ENCODE assay signal across 32 mouse cellular contexts in genomic region chr5:38334582-38334981, GRCm38 (mm10). TPM values are rescaled to one million over a fixed set of nuclear protein-coding genes. Genes with fewer than 3 reads are reported as not detected.
DNase-seq lines count a peak whose midpoint lies in the region; ATAC-seq and TF ChIP-seq lines count a peak whose summit lies in the region.
"Had no signal": no experiment of that assay in that cellular context is flagged by ENCODE, and none has a peak within 500 bp of the region (broad histone marks: within the 10 kb centered on the region; RNA-seq: fewer than 3 reads in every experiment).

No protein-coding gene starts in this region.

- ATAC-seq in hindbrain, postnatal 0 days = no peak
- no peak for ATAC-seq in hindbrain, embryonic 11.5 days (ENCODE audit: low FRiP score)
- ATAC-seq in lung, postnatal 0 days = no peak
- no peak for ATAC-seq in Patski
- no peak for ATAC-seq in activated CD4-positive, CD25-positive, alpha-beta regulatory T cell, adult 4 months
- ATAC-seq: forebrain, embryonic 13.5 days had no signal

- H3K4me3 ChIP-seq in hindbrain, postnatal 0 days (ENCODE audit: low read length) = no peak overlapping the region
- H3K4me3 ChIP-seq in hindbrain, embryonic 11.5 days (ENCODE audit: low read depth, low read length) = no peak overlapping the region
- H3K4me3 ChIP-seq in lung, postnatal 0 days (ENCODE audit: low read depth, low read length) = no peak overlapping the region
- H3K4me3 ChIP-seq: forebrain, embryonic 13.5 days; heart, embryonic 13.5 days; limb, embryonic 15.5 days; lung, embryonic 15.5 days; midbrain, embryonic 10.5 days had no signal

- H3K27me3 ChIP-seq in hindbrain, postnatal 0 days (ENCODE audit: insufficient read depth, low read length) = no peaks in the 10 kb centered on the region
- no peaks in the 10 kb centered on the region for H3K27me3 ChIP-seq in hindbrain, embryonic 11.5 days (ENCODE audit: control insufficient read depth, insufficient read depth, low read length)
- no peaks in the 10 kb centered on the region for H3K27me3 ChIP-seq in lung, postnatal 0 days (replicated peaks; ENCODE audit: insufficient read depth, low read length)
- H3K27me3 ChIP-seq in Patski = peaks cover 8% of the 10 kb centered on the region
- H3K27me3 ChIP-seq: forebrain, embryonic 13.5 days; limb, embryonic 15.5 days; lung, embryonic 15.5 days had no signal

- DNase-seq in hindbrain, postnatal 0 days (ENCODE audit: low spot score) = no peak
- no peak for DNase-seq in hindbrain, embryonic 11.5 days (ENCODE audit: low spot score)
- no peak for DNase-seq in lung, postnatal 0 days (ENCODE audit: low spot score)
- DNase-seq in lung, postnatal 25 days (ENCODE audit: low spot score) = no peak
- no peak for DNase-seq in Patski (ENCODE audit: low read depth, low spot score)
- no peak for DNase-seq in right cerebral cortex, postnatal 25 days
- DNase-seq: adrenal gland, postnatal 36 days; cerebellum, adult 2 months; cerebellum, postnatal 36 days; gastrocnemius, postnatal 10 days; heart, adult 11 months; kidney, postnatal 36 days; left cerebral cortex, postnatal 4 days; right cerebral cortex, postnatal 14 days; spleen, adult 18-20 months had no signal

- TF ChIP-seq CTCF in hindbrain, postnatal 0 days (IDR thresholded peaks at IDR 0.05; ENCODE audit: low read depth) = peak; percentile 26; the same call in 1 of the 2 replicates
- peak; percentile 26 for TF ChIP-seq CTCF in lung, postnatal 0 days (IDR thresholded peaks at IDR 0.05)
- peak; percentile 44 for TF ChIP-seq CTCF in Patski (IDR thresholded peaks at IDR 0.05)

- no peak overlapping the region for H3K4me2 ChIP-seq in hindbrain, postnatal 0 days (ENCODE audit: low read depth, low read length)
- no peak overlapping the region for H3K4me2 ChIP-seq in hindbrain, embryonic 11.5 days (replicated peaks; ENCODE audit: low read depth, low read length)
- H3K4me2 ChIP-seq in lung, postnatal 0 days (replicated peaks; ENCODE audit: low read depth, low read length) = no peak overlapping the region
- H3K4me2 ChIP-seq: forebrain, embryonic 13.5 days; heart, embryonic 13.5 days; hindbrain, embryonic 14.5 days; limb, embryonic 15.5 days; lung, embryonic 15.5 days had no signal

- POLR2A ChIA-PET in Patski (lab: Charles Lee) = interaction anchor here (0.7 kb wide), 1 partner anchor 16 kb away, joined by 3 read pairs; no protein-coding TSS in a partner anchor

- no peak overlapping the region for H3K9ac ChIP-seq in hindbrain, postnatal 0 days (replicated peaks; ENCODE audit: low read length)
- H3K9ac ChIP-seq in hindbrain, embryonic 11.5 days (ENCODE audit: low read depth, low read length) = no peak overlapping the region
- H3K9ac ChIP-seq in lung, postnatal 0 days (replicated peaks; ENCODE audit: low read depth) = no peak overlapping the region
- H3K9ac ChIP-seq: forebrain, embryonic 13.5 days; heart, embryonic 13.5 days; hindbrain, embryonic 14.5 days; limb, embryonic 15.5 days; liver, embryonic 14.5 days; lung, embryonic 15.5 days had no signal

- no peaks in the 10 kb centered on the region for H3K9me3 ChIP-seq in hindbrain, postnatal 0 days (ENCODE audit: low read length)
- no peaks in the 10 kb centered on the region for H3K9me3 ChIP-seq in hindbrain, embryonic 11.5 days (ENCODE audit: control insufficient read depth, low read length)
- H3K9me3 ChIP-seq in lung, postnatal 0 days (ENCODE audit: low read length) = no peaks in the 10 kb centered on the region
- H3K9me3 ChIP-seq: forebrain, embryonic 13.5 days; heart, embryonic 13.5 days; limb, embryonic 15.5 days; lung, embryonic 15.5 days; midbrain, embryonic 10.5 days had no signal

- WGBS in hindbrain, postnatal 0 days = 43% methylated on average over 1 of the region's 1 CpGs
- 35% methylated on average over 1 of the region's 1 CpGs for WGBS in hindbrain, embryonic 11.5 days
- WGBS in lung, postnatal 0 days = 28% methylated on average over 1 of the region's 1 CpGs

- CTCF ChIA-PET in Patski (lab: Charles Lee) = interaction anchor here (0.8 to 2.1 kb wide), 6 partner anchors 26 to 181 kb away, joined by 3 to 11 read pairs (median 3); no protein-coding TSS in a partner anchor

- H3K27ac ChIP-seq in hindbrain, postnatal 0 days = no peak overlapping the region
- no peak overlapping the region for H3K27ac ChIP-seq in hindbrain, embryonic 11.5 days (ENCODE audit: low read depth, low read length)
- H3K27ac ChIP-seq in lung, postnatal 0 days (ENCODE audit: low read length) = no peak overlapping the region
- H3K27ac ChIP-seq: forebrain, embryonic 13.5 days; heart, embryonic 13.5 days; hindbrain, embryonic 14.5 days; limb, embryonic 15.5 days; liver, embryonic 14.5 days; lung, embryonic 15.5 days; midbrain, embryonic 10.5 days had no signal

- no peaks in the 10 kb centered on the region for H3K4me1 ChIP-seq in hindbrain, postnatal 0 days (ENCODE audit: insufficient read depth, low read length)
- H3K4me1 ChIP-seq in hindbrain, embryonic 11.5 days (replicated peaks; ENCODE audit: control insufficient read depth, insufficient read depth, low read length) = no peaks in the 10 kb centered on the region
- no peaks in the 10 kb centered on the region for H3K4me1 ChIP-seq in lung, postnatal 0 days (ENCODE audit: insufficient read depth, low read depth, low read length)
- H3K4me1 ChIP-seq: forebrain, embryonic 13.5 days; heart, embryonic 13.5 days; limb, embryonic 15.5 days; lung, embryonic 15.5 days; midbrain, embryonic 10.5 days had no signal

- no peak for TF ChIP-seq EP300 in lung, postnatal 0 days (IDR thresholded peaks at IDR 0.05)

- in situ Hi-C loops in Patski (cut with MboI; ENCODE audit: low pct_unique_long_range_greater_than_20kb) = no loop called here

- no peaks in the 10 kb centered on the region for H3K36me3 ChIP-seq in hindbrain, postnatal 0 days (ENCODE audit: insufficient read depth, low read length)
- no peaks in the 10 kb centered on the region for H3K36me3 ChIP-seq in hindbrain, embryonic 11.5 days (ENCODE audit: control insufficient read depth, insufficient read depth, low read length)
- H3K36me3 ChIP-seq in lung, postnatal 0 days (ENCODE audit: insufficient read depth, low read length) = no peaks in the 10 kb centered on the region
- H3K36me3 ChIP-seq: heart, embryonic 13.5 days; limb, embryonic 15.5 days; lung, embryonic 15.5 days; midbrain, embryonic 10.5 days had no signal

RNA-seq across cellular contexts. Expression of gene Drd5, which starts 15.4 kb away (rescaled TPM):
- 1.1 and 2.8 TPM in 2 replicates for total RNA-seq in hindbrain, postnatal 0 days (2014; rRNA removed)
- 1.7 and 2.0 TPM in 2 replicates for polyA plus RNA-seq in hindbrain, postnatal 0 days (2015; fragmentation: Nextera tagmentation; extraction: Ambion mirVana)
- not detected in 2 replicates for polyA plus RNA-seq in hindbrain, embryonic 11.5 days (2014; fragmentation: Nextera tagmentation; extraction: Ambion mirVana)
- polyA plus RNA-seq in lung, postnatal 0 days (2015; fragmentation: Nextera tagmentation; extraction: Ambion mirVana) = not detected in 2 replicates
- polyA plus RNA-seq in Patski (2021) = not detected
- polyA plus RNA-seq in activated CD4-positive, CD25-positive, alpha-beta regulatory T cell, adult 4 months (2017; shearing (Covaris generic)) = not detected
- total RNA-seq: adrenal gland, adult 18-20 months; adrenal gland, postnatal 36 days; gastrocnemius, postnatal 10 days; heart, postnatal 25 days; neutrophil, adult 5-6 weeks had no signal
- polyA plus RNA-seq: embryonic facial prominence, embryonic 14.5 days; heart, embryonic 13.5 days; intestine, embryonic 14.5 days; kidney, embryonic 14.5 days; liver, embryonic 14.5 days; lung, embryonic 15.5 days; testis, adult 2 months; urinary bladder, adult 2 months had no signal

RNA-seq across cellular contexts. Expression of gene Otop1, which starts 58.8 kb away (rescaled TPM):
- total RNA-seq in hindbrain, postnatal 0 days (2014; rRNA removed) = 0.10 TPM in 1 of 2 replicates, not detected in the other
- polyA plus RNA-seq in hindbrain, postnatal 0 days (2015; fragmentation: Nextera tagmentation; extraction: Ambion mirVana) = 0.10 TPM in 1 of 2 replicates, not detected in the other
- 0.14 TPM in 1 of 2 replicates, not detected in the other for polyA plus RNA-seq in hindbrain, embryonic 11.5 days (2014; fragmentation: Nextera tagmentation; extraction: Ambion mirVana)
- not detected in 2 replicates for polyA plus RNA-seq in lung, postnatal 0 days (2015; fragmentation: Nextera tagmentation; extraction: Ambion mirVana)
- not detected for polyA plus RNA-seq in Patski (2021)
- not detected for polyA plus RNA-seq in activated CD4-positive, CD25-positive, alpha-beta regulatory T cell, adult 4 months (2017; shearing (Covaris generic))
- total RNA-seq: left cerebral cortex, adult 18-20 months; left cerebral cortex, postnatal 4 days; neutrophil, adult 5-6 weeks had no signal
- polyA plus RNA-seq: forebrain, embryonic 13.5 days; heart, embryonic 13.5 days; hindbrain, embryonic 14.5 days; intestine, embryonic 14.5 days; kidney, embryonic 14.5 days; limb, embryonic 15.5 days; liver, embryonic 14.5 days; lung, embryonic 15.5 days had no signal
